Mouse (Mus musculus): ENCODE results near the gene Lrrc31. TPM values are rescaled to one million over a fixed set of nuclear protein-coding genes. Genes with fewer than 3 reads are reported as not detected.

The Lrrc31 gene
- polyA plus RNA-seq (2015; fragmentation: Nextera tagmentation; extraction: Ambion mirVana): not detected in 2 replicates

DNA sequence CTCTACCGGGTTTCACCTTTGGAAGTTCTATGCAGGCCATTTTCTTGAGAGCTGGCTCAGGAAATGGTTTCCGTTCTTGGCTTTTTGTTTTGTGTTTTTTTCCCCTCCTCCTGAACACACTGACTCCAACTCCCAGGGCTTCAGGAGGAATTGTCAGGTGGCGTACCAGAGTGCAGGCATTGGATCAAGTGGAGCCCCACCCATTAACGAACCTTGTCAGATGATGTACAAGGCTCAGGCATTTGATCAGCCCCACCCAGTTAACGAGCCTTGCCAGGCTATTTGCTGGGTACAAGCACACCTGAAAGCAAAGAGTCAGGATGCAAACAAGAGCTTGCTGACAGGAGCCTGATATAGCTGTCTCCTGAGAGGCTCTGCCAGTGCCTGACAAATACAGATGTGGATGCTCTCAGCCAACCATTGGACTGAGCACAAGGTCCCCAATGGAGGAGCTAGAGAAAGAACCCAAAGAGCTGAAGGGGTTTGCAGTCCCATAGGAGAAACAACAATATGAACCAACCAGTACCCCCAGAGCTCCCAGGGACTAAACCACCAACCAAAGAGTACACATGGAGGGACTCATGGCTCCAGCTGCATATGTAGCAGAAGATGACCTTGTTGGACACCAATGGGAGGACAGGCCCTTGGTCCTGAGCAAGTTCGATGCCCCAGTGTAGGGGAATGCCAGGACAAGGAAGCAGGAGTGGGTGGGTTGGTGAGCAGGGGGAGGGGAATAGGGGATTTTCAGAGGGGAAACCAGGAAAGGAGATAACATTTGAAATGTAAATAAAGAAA lies at the start of gene Lrrc31:
TSS of gene Lrrc31 (minus strand) at position 133 of the 795 bp plus-strand sequence.

DNA sequence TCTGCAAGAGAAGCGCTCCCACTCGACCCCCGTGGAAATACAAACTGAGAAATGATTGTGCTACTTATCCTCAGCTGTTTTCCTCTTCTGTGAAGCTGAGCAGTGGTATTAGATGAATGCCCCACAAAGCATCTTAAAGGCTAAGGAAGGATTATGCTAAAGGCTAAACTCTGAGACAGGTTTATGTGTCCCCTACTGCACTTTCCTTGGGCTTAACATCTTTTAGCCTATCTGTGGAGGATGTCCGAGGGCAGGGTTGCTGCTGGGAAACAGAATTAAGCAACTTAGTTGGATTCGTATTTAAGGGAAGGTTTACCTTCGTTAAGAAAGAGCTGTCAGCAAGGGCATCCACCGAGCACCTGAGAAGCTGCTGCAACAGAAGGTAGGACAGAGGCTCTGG lies 46.4 kb upstream of the Lrrc31 start, which contains the start of gene Samd7:
TSS of gene Samd7 (plus strand) at position 288 of the 400 bp plus-strand sequence.

DNA sequence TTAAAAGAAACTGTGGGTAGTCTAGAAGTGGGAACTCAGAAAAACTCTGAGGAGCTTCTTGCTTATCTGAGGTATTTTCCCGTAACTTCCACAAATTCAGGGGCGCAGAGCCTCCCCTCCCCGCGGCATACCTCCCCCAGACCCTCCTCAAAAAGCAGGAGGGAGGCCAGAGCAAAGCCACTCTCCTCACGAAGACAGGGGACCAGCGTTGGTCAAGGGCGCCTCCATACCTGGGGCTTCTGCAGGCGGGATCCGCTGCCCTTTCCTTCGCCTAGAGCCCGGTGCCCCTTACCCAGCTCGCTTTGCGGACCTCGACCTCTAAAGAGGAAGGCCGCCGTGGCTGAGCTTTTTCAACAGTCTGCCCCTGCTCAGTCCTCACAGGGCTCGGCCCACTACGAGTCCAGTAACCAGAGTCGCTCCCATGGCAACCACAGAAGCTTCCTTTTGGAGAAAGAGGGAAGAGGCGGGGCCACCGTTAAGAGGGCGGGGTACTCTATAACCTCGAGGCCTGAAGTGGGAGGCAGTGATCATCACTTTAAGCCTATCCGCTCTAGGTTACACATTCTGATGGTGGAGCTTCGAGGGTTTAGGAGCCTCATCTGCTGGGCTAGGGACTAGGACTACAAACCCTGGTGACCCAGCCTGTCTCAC lies 52.1 kb downstream of the Lrrc31 start, which contains the start of gene Lrrc34:
TSS of gene Lrrc34 (minus strand) at position 430 of the 651 bp plus-strand sequence.

DNA sequence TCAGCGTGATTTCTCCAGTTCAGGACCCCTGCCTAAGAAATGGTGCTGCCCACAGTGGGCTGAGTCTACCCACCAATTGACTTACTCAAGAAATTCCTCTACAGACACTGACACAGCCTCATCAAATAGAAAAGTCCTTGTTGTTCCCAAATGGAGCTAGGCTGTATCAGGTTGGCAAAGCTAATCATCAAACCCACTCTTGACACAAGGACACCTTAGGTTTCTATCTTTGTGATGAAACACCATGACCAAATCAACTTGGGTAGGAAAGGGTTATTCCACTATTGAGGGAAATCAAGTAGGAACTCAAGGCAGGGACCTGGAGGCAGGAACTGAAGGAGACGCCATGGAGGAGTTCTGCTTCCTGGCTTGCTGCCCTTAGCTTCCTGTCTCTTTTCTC lies 55.4 kb downstream of the Lrrc31 start, which contains the start of gene Lrriq4:
TSS of gene Lrriq4 (plus strand) at position 301 of the 400 bp plus-strand sequence.

Other genes with a start within 250 kb of the Lrrc31 start
- gene Mecom, start 151.8 kb downstream of the Lrrc31 start, polyA plus RNA-seq (2015; fragmentation: Nextera tagmentation; extraction: Ambion mirVana): 2.2 and 2.4 TPM in 2 replicates
- not detected in 2 replicates for gene Actrt3, start 99.9 kb downstream of the Lrrc31 start, polyA plus RNA-seq (2015; fragmentation: Nextera tagmentation; extraction: Ambion mirVana)
- 14.1 and 14.5 TPM in 2 replicates for gene Mynn, start 97.8 kb downstream of the Lrrc31 start, polyA plus RNA-seq (2015; fragmentation: Nextera tagmentation; extraction: Ambion mirVana)
- not detected in 2 replicates for gene Lrriq4, start 55.3 kb downstream of the Lrrc31 start, polyA plus RNA-seq (2015; fragmentation: Nextera tagmentation; extraction: Ambion mirVana)
- gene Lrrc34, start 52.0 kb downstream of the Lrrc31 start, polyA plus RNA-seq (2015; fragmentation: Nextera tagmentation; extraction: Ambion mirVana): 0.20 and 0.33 TPM in 2 replicates
- gene Samd7, start 46.5 kb upstream of the Lrrc31 start, polyA plus RNA-seq (2015; fragmentation: Nextera tagmentation; extraction: Ambion mirVana): 0.04 and 0.07 TPM in 2 replicates
- gene Sec62, start 93.0 kb upstream of the Lrrc31 start, polyA plus RNA-seq (2015; fragmentation: Nextera tagmentation; extraction: Ambion mirVana): 96.5 and 100 TPM in 2 replicates
- 6.2 and 11.1 TPM in 2 replicates for gene Gpr160, start 156.1 kb upstream of the Lrrc31 start, polyA plus RNA-seq (2015; fragmentation: Nextera tagmentation; extraction: Ambion mirVana)